Mouse (Mus musculus): ENCODE measurements at regions not wholly inside any gene's neighbourhood (a gene's known extent, or its start where the extent isn't known, plus 50 kb on each side); places are given as distances from the start of the nearest gene placed in this dataset.

- TF ChIP-seq CTCF (IDR thresholded peaks at IDR 0.05; ENCODE audit: low read depth), result no peak
- no peak for TF ChIP-seq EP300 (IDR thresholded peaks at IDR 0.05; ENCODE audit: low read depth)
Observed at GRCm38 (mm10) chr3:41452716-41453090, 102.8 kb upstream of the Jade1 start.
